Mouse (Mus musculus) B cell, adult 67 days (primary cell): ENCODE data around the gene Cldn7. TPM values are rescaled to one million over a fixed set of nuclear protein-coding genes. Genes with fewer than 3 reads are reported as not detected.

Source experiments
- total RNA-seq, 2 experiments: library from RNA; stranded (reverse); gene quantifications; 4 replicates each; pipeline ENCODE4 v1.2.4; 2023

Gene Cldn7
- not detected for total RNA-seq

GRCm38 (mm10) chr11:69964650-69965270, at the start of gene Cldn7:
Gene Cldn7, plus strand, starts transcription at chr11:69964779.

GRCm38 (mm10) chr11:69921114-69922011, 43.2 kb upstream of the Cldn7 start, which contains the start of gene Eif5a:
Gene Eif5a, minus strand, starts transcription at chr11:69921958.

GRCm38 (mm10) chr11:69935137-69935879, 29.3 kb upstream of the Cldn7 start, which contains the start of gene Ybx2:
Gene Ybx2, plus strand, starts transcription at chr11:69935796.

GRCm38 (mm10) chr11:69948066-69948762, 16.4 kb upstream of the Cldn7 start, which contains the start of gene Slc2a4:
Gene Slc2a4, minus strand, starts transcription at chr11:69948188.

DNA sequence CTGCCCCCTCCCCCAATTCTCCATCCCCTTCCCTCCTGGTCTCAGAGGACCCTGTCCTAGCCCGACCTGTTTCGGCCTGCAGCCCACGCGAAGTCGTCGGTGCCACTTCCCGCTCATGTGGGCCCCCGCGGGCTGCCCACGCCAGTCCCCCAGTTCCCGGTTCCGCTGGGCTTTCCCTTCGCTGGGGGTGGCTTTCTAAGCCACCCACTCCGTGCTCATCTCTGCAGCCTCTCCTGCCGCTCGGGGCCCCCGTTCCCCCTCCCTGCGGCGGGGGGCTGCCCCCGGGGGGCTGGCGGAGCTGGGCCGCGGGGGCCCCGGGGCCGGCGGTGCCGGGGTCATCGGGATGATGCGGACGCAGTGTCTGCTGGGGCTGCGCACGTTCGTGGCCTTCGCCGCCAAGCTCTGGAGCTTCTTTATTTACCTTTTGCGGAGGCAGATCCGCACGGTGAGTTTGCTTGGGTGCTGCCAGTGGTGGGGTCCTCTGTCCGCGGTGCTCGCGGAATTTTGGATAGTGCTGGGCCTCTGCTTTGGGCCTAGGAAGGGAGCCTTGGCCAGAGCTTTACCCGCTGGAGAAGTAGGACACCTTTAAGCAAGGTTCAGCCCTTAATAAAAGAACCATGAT, 16.7 kb downstream of the Cldn7 start, which contains the start of gene Ctdnep1:
Ctdnep1 (plus strand) TSS at position 16 of the 622 bp plus-strand sequence.

DNA sequence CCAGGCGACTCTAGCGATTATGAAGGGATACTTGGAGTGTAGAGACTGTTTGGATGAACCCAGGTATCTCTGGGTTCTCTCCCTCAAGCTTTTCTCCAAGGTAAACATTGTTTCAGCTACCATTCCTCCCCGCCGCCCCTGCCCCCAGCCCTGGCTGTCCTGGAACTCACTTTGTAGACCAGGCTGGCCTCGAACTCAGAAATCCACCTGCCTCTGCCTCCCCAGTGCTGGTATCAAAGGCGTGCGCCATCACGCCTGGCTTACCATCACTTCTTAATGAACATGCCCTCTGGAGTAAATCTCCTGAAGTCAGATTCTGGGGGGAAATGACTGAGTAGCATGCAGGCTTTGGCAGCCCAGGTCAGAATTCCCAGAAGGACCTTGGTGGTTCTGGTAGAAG, 17.6 kb downstream of the Cldn7 start, which contains the start of gene Elp5:
Elp5 (minus strand) TSS at position 293 of the 400 bp plus-strand sequence.

GRCm38 (mm10) chr11:69990850-69991691, 26.5 kb downstream of the Cldn7 start, which contains the start of gene Gabarap:
Gene Gabarap, plus strand, starts transcription at chr11:69991143.

DNA sequence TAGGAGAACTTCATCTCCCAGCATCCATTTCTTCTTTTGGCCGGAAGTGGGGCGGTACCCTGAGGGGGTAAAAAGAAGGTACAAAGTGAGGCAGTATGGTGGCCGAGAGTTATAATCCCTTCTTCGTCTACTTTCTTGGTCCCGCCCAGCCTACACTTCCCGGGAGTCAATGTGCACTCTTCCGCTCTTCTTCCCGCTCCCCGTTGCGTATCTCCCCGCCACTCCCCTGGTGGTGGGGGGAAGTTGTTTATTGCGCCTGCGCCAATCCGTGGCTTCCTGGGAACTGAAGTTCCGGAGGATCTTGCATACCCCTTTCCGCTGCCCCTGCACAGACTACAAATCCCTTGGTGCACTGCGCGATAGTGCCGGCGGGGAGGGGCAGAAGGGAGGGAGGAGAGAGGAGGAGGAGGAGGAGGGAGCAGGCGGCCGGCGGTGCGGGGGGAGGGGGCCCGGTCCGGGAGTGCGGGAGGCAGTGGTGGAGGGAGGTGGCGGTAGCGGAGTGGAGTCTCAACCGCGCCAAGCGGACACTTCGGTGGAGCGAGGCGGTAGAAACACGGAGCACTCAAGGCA, 30.9 kb downstream of the Cldn7 start, which contains the start of gene Phf23:
Phf23 (plus strand) TSS at position 387 of the 570 bp plus-strand sequence.

DNA sequence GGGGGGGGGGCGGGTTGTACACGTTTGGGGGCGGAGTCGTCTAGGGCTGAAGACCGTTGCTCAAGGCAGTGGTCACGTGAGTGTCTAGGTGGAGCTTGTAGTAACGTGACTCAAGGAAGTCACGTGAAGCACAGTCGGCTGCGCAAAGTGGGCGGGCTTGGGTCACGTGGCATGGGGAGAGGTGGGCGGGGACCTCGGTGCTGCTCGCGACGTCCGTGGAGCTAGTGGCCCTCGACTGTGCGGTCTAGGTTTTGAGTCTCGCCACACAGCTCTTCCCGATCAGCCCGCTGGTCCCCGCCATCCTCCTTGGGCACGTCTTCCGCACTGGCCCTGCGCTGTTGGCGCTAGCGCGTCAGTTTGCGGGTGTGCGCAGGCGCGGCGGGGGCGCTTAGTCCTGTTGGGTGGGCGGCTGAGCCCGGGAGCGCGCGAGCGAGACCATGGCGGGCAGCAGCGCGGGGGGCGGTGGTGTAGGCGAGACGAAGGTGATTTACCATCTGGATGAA, 35.9 kb downstream of the Cldn7 start, which contains the start of gene Dvl2:
Dvl2 (plus strand) TSS at position 200 of the 503 bp plus-strand sequence.

GRCm38 (mm10) chr11:70014880-70015558, 50.4 kb downstream of the Cldn7 start, which contains the start of gene Acadvl:
Gene Acadvl, minus strand, starts transcription at chr11:70015411.

DNA sequence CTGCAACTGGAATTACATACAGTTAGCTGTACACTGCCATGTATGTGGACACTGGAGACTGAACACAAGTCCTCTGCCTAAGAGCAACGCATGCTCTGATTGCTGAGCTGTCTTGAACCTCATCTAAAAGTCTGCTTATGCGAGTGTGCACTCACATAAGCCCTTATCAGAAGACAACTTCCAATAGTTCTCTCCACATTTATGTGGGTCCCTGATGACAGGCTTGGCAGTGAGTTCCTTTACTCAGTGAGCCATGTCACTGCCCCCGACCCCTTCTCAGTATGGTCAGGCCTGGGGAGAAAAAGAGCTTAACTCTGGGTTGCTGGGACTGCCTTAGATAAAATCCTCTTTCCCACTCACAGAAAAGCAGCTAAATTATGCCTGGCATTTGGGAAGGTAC, 52.1 kb downstream of the Cldn7 start, which contains the start of gene Dlg4:
Dlg4 (plus strand) TSS at position 274 of the 400 bp plus-strand sequence.

Other genes with a start within 250 kb of the Cldn7 start
- gene Polr2a, start 206.1 kb upstream of the Cldn7 start, total RNA-seq = 100 to 1,000 TPM; 254 to 255 TPM
- gene Slc35g3, start 202.8 kb upstream of the Cldn7 start, total RNA-seq = not detected
- 10 to 100 TPM; 61.0 to 64.9 TPM for gene Zbtb4, start 198.9 kb upstream of the Cldn7 start, total RNA-seq
- 10 to 100 TPM; 10.5 to 13.5 TPM for gene Chrnb1, start 168.8 kb upstream of the Cldn7 start, total RNA-seq
- under 1 TPM in 1 of 2 experiments, not detected in 1; 0.44 TPM for gene Fgf11, start 162.9 kb upstream of the Cldn7 start, total RNA-seq
- not detected for gene Tmem102, start 159.2 kb upstream of the Cldn7 start, total RNA-seq
- gene Gm39566, start 149.5 kb upstream of the Cldn7 start, total RNA-seq = not detected
- not detected for gene Spem2, start 146.3 kb upstream of the Cldn7 start, total RNA-seq
- not detected for gene Spem1, start 142.6 kb upstream of the Cldn7 start, total RNA-seq
- under 1 TPM; 0.12 to 0.41 TPM for gene Nlgn2, start 127.0 kb upstream of the Cldn7 start, total RNA-seq
- 10 to 100 TPM; 27.0 to 38.9 TPM for gene Tmem256, start 126.3 kb upstream of the Cldn7 start, total RNA-seq
- 10 to 100 TPM; 10.4 to 14.7 TPM for gene Plscr3, start 118.4 kb upstream of the Cldn7 start, total RNA-seq
- gene Tnk1, start 106.0 kb upstream of the Cldn7 start, total RNA-seq = not detected
- not detected for gene Tmem95, start 86.8 kb upstream of the Cldn7 start, total RNA-seq
- 1 to 10 TPM; 2.7 to 3.2 TPM for gene Kctd11, start 83.4 kb upstream of the Cldn7 start, total RNA-seq
- 100 to 1,000 TPM; 518 to 555 TPM for gene Acap1, start 69.2 kb upstream of the Cldn7 start, total RNA-seq
- 1 to 10 TPM; 2.5 TPM for gene 2810408A11Rik, start 63.8 kb upstream of the Cldn7 start, total RNA-seq
- gene Neurl4, start 63.7 kb upstream of the Cldn7 start, total RNA-seq = 10 to 100 TPM; 76.0 to 83.3 TPM
- gene Gps2, start 50.9 kb upstream of the Cldn7 start, total RNA-seq = 100 to 1,000 TPM; 148 to 150 TPM
- 100 to 1,000 TPM; 355 to 387 TPM for gene Eif5a, start 42.8 kb upstream of the Cldn7 start, total RNA-seq
- not detected for gene Ybx2, start 29.0 kb upstream of the Cldn7 start, total RNA-seq
- not detected for gene Slc2a4, start 16.6 kb upstream of the Cldn7 start, total RNA-seq
- 100 to 1,000 TPM; 111 to 123 TPM for gene Ctdnep1, start 16.4 kb downstream of the Cldn7 start, total RNA-seq
- gene Elp5, start 17.7 kb downstream of the Cldn7 start, total RNA-seq = 10 to 100 TPM; 38.4 to 50.9 TPM
- gene Gabarap, start 26.4 kb downstream of the Cldn7 start, total RNA-seq = 100 to 1,000 TPM; 291 to 311 TPM
- 10 to 100 TPM; 59.7 to 74.6 TPM for gene Phf23, start 31.0 kb downstream of the Cldn7 start, total RNA-seq
- gene Dvl2, start 35.8 kb downstream of the Cldn7 start, total RNA-seq = 10 to 100 TPM; 47.8 to 61.1 TPM
- gene Acadvl, start 50.6 kb downstream of the Cldn7 start, total RNA-seq = 10 to 100 TPM; 58.2 to 58.6 TPM
- 1 to 10 TPM; 1.9 to 4.5 TPM for gene Dlg4, start 52.2 kb downstream of the Cldn7 start, total RNA-seq
- gene Asgr1, start 89.3 kb downstream of the Cldn7 start, total RNA-seq = not detected
- not detected for gene Asgr2, start 127.9 kb downstream of the Cldn7 start, total RNA-seq
- gene Mgl2, start 165.6 kb downstream of the Cldn7 start, total RNA-seq = not detected
- gene Clec10a, start 191.4 kb downstream of the Cldn7 start, total RNA-seq = not detected
- gene Slc16a11, start 248.0 kb downstream of the Cldn7 start, total RNA-seq = not detected